Mouse (Mus musculus): ENCODE results near the gene Ubr3.

- TF ChIP-seq CTCF (IDR thresholded peaks at IDR 0.05; ENCODE audit: borderline replicate concordance, insufficient read depth, low read depth, low read length) (no peak), POLR2A (IDR thresholded peaks at IDR 0.05; ENCODE audit: borderline replicate concordance, insufficient read depth, low read length) (no peak)
These were observed 156.8 kb downstream of the Ubr3 start for GRCm38 (mm10) chr2:70053803-70054202.

Data from cerebellum, adult 2 months (tissue).